Mouse (Mus musculus) brain, embryonic 14.5 days (tissue): ENCODE measurements around the gene Cela3b.

ENCODE experiments used
- CTCF ChIP-seq: fragments of 200-500 bp; IDR thresholded peaks from 2 replicates; pipeline ENCODE4 v1.5.1; 2012; ENCODE audit warnings: inconsistent platforms, mild to moderate bottlenecking, moderate library complexity, borderline replicate concordance; ENCODE audit not compliant: insufficient read depth, insufficient read length; ENCODE audit errors: extremely low read depth
- POLR2A ChIP-seq: fragments of 200-500 bp; IDR thresholded peaks from 2 replicates; pipeline ENCODE4 v1.6.1; 2012; ENCODE audit warnings: mild to moderate bottlenecking, inconsistent platforms, borderline replicate concordance; ENCODE audit not compliant: poor library complexity, insufficient read depth, insufficient read length, severe bottlenecking; ENCODE audit errors: extremely low read depth

DNA sequence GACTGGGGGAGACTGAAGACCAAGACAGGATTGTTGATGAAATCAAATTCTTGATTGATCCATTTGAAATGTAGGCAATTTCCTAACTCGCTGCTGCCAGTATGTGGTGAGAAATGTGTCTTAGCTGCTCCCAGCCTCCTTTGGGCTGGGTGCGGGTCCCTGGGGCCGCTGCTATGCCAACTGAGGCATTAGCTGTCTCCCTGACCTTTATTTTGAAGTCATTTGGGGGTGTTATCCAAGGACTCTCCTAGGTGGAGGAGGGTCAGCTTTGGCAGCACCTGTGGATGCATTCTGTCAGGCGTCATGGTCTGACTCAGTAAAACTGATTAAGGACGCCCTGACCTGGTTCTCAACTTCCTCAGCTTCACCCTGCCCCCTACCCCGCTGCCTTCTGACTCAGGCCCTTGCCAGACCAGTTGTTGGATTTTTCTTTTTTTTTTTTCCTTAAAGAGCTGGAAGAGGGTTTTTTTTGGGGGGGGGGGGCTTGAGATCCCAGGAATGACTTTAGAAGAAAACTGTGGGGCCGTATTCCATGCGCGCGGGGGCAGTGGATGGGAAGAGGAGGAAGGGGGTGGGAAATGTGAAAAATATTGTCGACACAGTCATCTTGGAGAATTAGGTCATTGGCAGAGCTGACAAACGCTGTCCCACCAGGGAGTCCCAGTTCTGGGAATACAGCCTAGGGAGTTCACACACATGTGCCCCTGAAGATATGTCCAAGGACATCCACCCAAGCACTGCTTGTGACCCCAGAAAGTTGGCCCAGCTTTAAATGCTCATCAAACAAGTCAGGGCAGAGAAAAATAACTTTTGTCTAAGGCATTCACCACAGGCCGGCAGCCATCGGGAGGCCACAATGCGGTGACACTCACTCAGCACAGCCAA is 33.5 kb downstream of the Cela3b start:
- TF ChIP-seq CTCF = no peak
- no peak for TF ChIP-seq POLR2A
